Mouse (Mus musculus) lung, postnatal 0 days (tissue): Measurements from ENCODE around the gene Mtf1. TPM values are rescaled to one million over a fixed set of nuclear protein-coding genes. Genes with fewer than 3 reads are reported as not detected.
A peak's percentile ranks its signal among the peaks of the same experiment; 100 is the strongest.

Experiments
- ATAC-seq: fragments of 200-750 bp; cut with Nextera tagmentation; 2 replicates; pipeline ENCODE4 v1.8.0; 2017; ENCODE audit warnings: moderate library complexity
- DNase-seq: peaks from one replicate; pipeline ENCODE4 v3.0.0-alpha.2; 2016; ENCODE audit warnings: low spot score
- H3K27ac ChIP-seq: fragments of 300-500 bp; sonication (generic); 2 replicates; pipeline ENCODE4 v1.5.1; 2014; ENCODE audit warnings: antibody characterized with exemption, mild to moderate bottlenecking, low read length, mixed read lengths
- H3K27me3 ChIP-seq: fragments of 300-500 bp; sonication (generic); replicated peaks from 2 replicates; pipeline ENCODE4 v1.6.1; 2014; ENCODE audit warnings: low read length, mixed read lengths; ENCODE audit not compliant: insufficient read depth
- H3K36me3 ChIP-seq: fragments of 300-500 bp; sonication (generic); 2 replicates; pipeline ENCODE4 v1.6.1; 2014; ENCODE audit warnings: low read length, mixed read lengths; ENCODE audit not compliant: insufficient read depth
- H3K4me1 ChIP-seq: fragments of 300-500 bp; sonication (generic); 2 replicates; pipeline ENCODE4 v1.6.1; 2014; ENCODE audit warnings: antibody characterized with exemption, low read depth, low read length, mixed read lengths; ENCODE audit not compliant: insufficient read depth
- H3K4me2 ChIP-seq: fragments of 300-500 bp; sonication (generic); replicated peaks from 2 replicates; pipeline ENCODE4 v1.6.1; 2014; ENCODE audit warnings: low read depth, mild to moderate bottlenecking, low read length, moderate library complexity, mixed read lengths
- H3K4me3 ChIP-seq: fragments of 300-500 bp; sonication (generic); 2 replicates; pipeline ENCODE4 v1.5.1; 2014; ENCODE audit warnings: low read depth, low read length
- H3K9ac ChIP-seq: fragments of 300-500 bp; sonication (generic); replicated peaks from 2 replicates; pipeline ENCODE4 v1.6.1; 2014; ENCODE audit warnings: low read depth, mild to moderate bottlenecking
- H3K9me3 ChIP-seq: fragments of 300-500 bp; sonication (generic); 2 replicates; pipeline ENCODE4 v1.6.1; 2016; ENCODE audit warnings: low read length, mixed read lengths
- CTCF ChIP-seq: IDR thresholded peaks from 2 replicates; pipeline ENCODE4 v1.5.1; 2016; ENCODE audit warnings: antibody characterized with exemption, mild to moderate bottlenecking
- EP300 ChIP-seq: IDR thresholded peaks from 2 replicates; pipeline ENCODE4 v1.6.1; 2016; ENCODE audit warnings: antibody characterized with exemption, mild to moderate bottlenecking, control low read depth
- WGBS: fragments of 180-500 bp; shearing (Covaris S2); extraction: QIAGEN DNeasy Blood & Tissue Kit; methylation state at CpG from one replicate; pipeline ENCODE4 v1.1.7; 2014; 5-methylcytosine and 5-hydroxymethylcytosine counted together
- polyA plus RNA-seq: library from polyadenylated mRNA; unstranded; fragments of >200 nt; fragmentation: Nextera tagmentation; extraction: Ambion mirVana; gene quantifications from 2 replicates; pipeline ENCODE4 v1.2.1, GENCODE M21; 2015

Mtf1 gene
- polyA plus RNA-seq, 1 experiment from 2014 or later = 10.8 TPM

DNA sequence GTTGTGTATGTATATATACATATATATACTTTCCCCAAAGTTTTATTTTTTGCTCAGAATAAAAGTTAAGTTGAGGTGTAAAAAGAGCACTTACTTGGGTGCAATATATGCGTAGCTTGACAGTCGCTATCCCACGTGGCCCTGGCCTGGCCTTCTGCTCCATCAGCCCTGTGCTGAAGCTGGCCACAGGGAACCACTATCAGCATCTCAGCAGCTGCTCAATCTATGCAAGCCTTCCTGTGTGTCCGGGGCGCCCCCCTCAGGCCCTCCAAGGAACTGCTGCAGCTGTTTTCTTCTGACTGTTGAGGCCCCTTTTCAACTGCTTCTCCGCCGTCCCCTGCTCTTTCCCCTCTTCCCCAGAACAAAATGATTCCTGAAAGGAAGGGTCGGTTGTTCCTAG lies 45.7 kb downstream of the Mtf1 start:
- Histone ChIP-seq H3K9ac (no peak overlapping the region), H3K4me3 (no peak overlapping the region), H3K9me3 (no peaks in the 10 kb centered on the region), H3K4me1 (peaks cover 12% of the 10 kb centered on the region; the same call in 1 of the 2 replicates), H3K4me2 (no peak overlapping the region), H3K36me3 (no peaks in the 10 kb centered on the region), H3K27ac (no peak overlapping the region), H3K27me3 (no peaks in the 10 kb centered on the region)
- ATAC-seq = no peak
- WGBS = 12% methylated on average over 8 of the region's 8 CpGs
- no peak for TF ChIP-seq EP300
- TF ChIP-seq CTCF = peak; percentile 96
- DNase-seq = peak; percentile 80

DNA sequence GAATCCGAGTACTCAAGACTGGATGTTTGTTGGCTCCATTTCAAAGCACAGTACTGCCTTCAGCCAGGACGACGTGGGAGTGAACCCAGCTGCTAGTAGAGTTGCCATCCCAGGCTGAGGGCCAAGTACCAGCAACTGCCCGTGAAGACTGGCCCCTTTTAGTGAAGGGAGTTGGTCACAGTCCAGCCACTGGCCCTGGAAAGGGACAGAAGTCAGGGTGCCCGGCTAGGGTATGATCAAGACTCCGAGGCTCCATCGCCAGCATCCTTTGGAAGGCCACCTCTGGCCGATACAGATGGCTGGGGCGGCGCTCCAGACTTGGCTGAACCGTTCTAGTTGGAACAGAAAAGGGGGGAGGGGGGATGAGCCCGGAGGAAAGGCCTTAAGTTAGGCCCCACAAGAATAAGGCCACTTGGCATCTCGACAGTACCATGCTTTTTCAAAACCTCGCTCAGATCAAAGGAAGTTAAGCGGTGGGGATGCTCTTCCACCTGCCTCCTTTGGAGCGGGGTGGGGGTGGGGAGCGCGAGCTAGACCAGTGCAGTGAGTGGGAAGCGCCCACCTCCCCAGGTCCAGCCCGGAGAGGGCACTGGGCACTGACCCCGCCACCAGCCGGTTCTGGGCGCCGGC lies 47.8 kb downstream of the Mtf1 start:
- peak; percentile 1; the same call in 1 of the 2 replicates for ATAC-seq
- H3K36me3 ChIP-seq = peaks cover 7% of the 10 kb centered on the region; the same call in 1 of the 2 replicates
- peak overlapping the region; percentile 82 for H3K9ac ChIP-seq
- peaks cover 12% of the 10 kb centered on the region; the same call in 1 of the 2 replicates for H3K4me1 ChIP-seq
- peak overlapping the region; percentile 83 for H3K4me2 ChIP-seq
- WGBS = 3% methylated on average over 18 of the region's 24 CpGs
- H3K27me3 ChIP-seq = no peaks in the 10 kb centered on the region
- H3K27ac ChIP-seq = peak overlapping the region; percentile 97
- peak overlapping the region; percentile 95 for H3K4me3 ChIP-seq
- H3K9me3 ChIP-seq = no peaks in the 10 kb centered on the region
- TF ChIP-seq CTCF (no peak), EP300 (no peak)
- peak; percentile 75 for DNase-seq

DNA sequence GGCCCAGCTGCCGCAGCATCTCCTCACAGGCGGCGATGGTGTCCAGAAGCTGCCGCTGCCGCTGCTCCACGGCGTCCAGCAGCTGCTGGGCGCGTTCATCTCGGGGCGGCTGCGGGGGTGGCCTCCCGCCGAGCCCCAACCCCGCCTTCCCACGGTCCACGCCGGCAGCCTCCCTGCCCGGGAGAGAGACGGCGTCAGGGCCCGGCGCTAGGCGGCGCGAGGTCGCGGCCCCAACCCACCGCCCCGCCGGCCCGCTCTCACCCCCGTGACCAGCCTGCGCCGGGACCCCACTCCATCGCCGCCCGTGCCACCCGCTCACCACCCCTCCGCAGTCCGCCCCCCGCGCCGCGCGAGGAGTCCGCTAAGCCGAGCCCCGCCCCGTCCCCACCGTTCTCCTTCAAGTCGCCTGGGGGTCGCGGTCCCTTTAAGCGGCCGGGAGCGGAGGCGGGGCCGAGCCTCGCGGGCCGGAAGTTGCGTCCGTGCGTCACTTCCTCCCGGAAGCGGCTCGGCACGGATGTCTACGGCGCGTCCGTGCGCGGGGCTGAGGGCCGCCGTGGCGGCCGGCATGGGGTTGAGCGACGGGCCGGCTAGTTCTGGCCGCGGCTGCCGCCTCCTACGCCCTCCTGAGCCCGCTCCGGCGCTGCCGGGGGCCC lies 48.5 kb downstream of the Mtf1 start, which contains the start of gene Yrdc:
Gene Yrdc (plus strand): TSS at position 419 of the 653 bp plus-strand sequence.
- no peak for TF ChIP-seq EP300
- peak; percentile 40 for TF ChIP-seq CTCF
- Histone ChIP-seq H3K36me3 (peaks cover 8% of the 10 kb centered on the region; the same call in 1 of the 2 replicates), H3K4me3 (peak within 1 kb of the TSS; percentile 95), H3K9me3 (no peaks in the 10 kb centered on the region), H3K27me3 (no peaks in the 10 kb centered on the region), H3K27ac (peak within 1 kb of the TSS; percentile 97), H3K4me2 (peak within 1 kb of the TSS; percentile 83), H3K9ac (peak within 1 kb of the TSS; percentile 82), H3K4me1 (peaks cover 12% of the 10 kb centered on the region; the same call in 1 of the 2 replicates)
- WGBS = under 1% methylated on average over 26 of the region's 90 CpGs
- DNase-seq = peak; percentile 97
- peak; percentile 95 for ATAC-seq

- TF ChIP-seq CTCF = no peak
- TF ChIP-seq EP300 = no peak
- under 1% methylated on average over 71 of the region's 75 CpGs for WGBS
- peak within 1 kb of the TSS; percentile 83 for H3K4me2 ChIP-seq
- no peaks in the 10 kb centered on the region for H3K27me3 ChIP-seq
- H3K9ac ChIP-seq = peak within 1 kb of the TSS; percentile 82
- peak within 1 kb of the TSS; percentile 97 for H3K27ac ChIP-seq
- peaks cover 8% of the 10 kb centered on the region; the same call in 1 of the 2 replicates for H3K36me3 ChIP-seq
- H3K9me3 ChIP-seq = no peaks in the 10 kb centered on the region
- H3K4me1 ChIP-seq = peaks cover 12% of the 10 kb centered on the region; the same call in 1 of the 2 replicates
- DNase-seq (peak; percentile 89), ATAC-seq (peak; percentile 75)
- peak within 1 kb of the TSS; percentile 95 for H3K4me3 ChIP-seq
Observed at GRCm38 (mm10) chr4:124850933-124851658, 49.2 kb downstream of the Mtf1 start, which contains the start of gene 1110065P20Rik. 1110065P20Rik (minus strand) TSS chr4:124851196.

GRCm38 (mm10) chr4:124856294-124856693 lies 54.4 kb downstream of the Mtf1 start:
- Histone ChIP-seq H3K4me2 (no peak overlapping the region), H3K9ac (no peak overlapping the region), H3K4me3 (no peak overlapping the region), H3K27me3 (peaks cover 8% of the 10 kb centered on the region; the same call in 1 of the 2 replicates), H3K9me3 (no peaks in the 10 kb centered on the region), H3K36me3 (peaks cover 8% of the 10 kb centered on the region; the same call in 1 of the 2 replicates), H3K27ac (no peak overlapping the region), H3K4me1 (peaks cover 7% of the 10 kb centered on the region; the same call in 1 of the 2 replicates)
- ATAC-seq = no peak
- DNase-seq = no peak
- TF ChIP-seq EP300 = no peak
- no peak for TF ChIP-seq CTCF
- 93% methylated on average over 8 of the region's 8 CpGs for WGBS

DNA sequence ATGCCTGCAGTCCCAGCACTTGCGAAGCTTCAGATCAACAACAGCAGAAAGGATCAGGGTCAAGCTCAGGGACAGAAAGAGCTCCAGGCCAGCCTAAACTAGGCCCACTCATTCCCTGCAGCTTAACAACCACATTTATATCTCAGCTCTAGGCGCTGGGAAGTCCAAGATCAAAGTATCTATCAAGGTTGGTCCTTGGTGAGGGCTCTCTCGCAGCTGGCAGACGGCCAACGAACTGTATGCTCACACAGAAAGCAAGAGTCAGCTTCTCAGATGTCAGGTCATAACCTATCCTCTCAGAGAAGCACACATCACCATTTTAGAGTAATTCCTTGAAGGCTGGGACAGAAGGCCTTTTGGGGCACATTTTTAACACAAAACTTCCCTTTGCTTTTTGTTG lies 56.5 kb downstream of the Mtf1 start:
- no peak overlapping the region for H3K4me3 ChIP-seq
- ATAC-seq (no peak), DNase-seq (no peak)
- no peak overlapping the region for H3K27ac ChIP-seq
- H3K36me3 ChIP-seq = peaks cover 8% of the 10 kb centered on the region; the same call in 1 of the 2 replicates
- H3K4me2 ChIP-seq = no peak overlapping the region
- no peaks in the 10 kb centered on the region for H3K9me3 ChIP-seq
- 33% methylated on average over 5 of the region's 5 CpGs for WGBS
- peaks cover 22% of the 10 kb centered on the region; the same call in 1 of the 2 replicates for H3K27me3 ChIP-seq
- no peaks in the 10 kb centered on the region for H3K4me1 ChIP-seq
- H3K9ac ChIP-seq = no peak overlapping the region
- TF ChIP-seq CTCF = no peak
- TF ChIP-seq EP300 = no peak
